Mouse (Mus musculus): ENCODE measurements around the gene Cyth3.

DNA sequence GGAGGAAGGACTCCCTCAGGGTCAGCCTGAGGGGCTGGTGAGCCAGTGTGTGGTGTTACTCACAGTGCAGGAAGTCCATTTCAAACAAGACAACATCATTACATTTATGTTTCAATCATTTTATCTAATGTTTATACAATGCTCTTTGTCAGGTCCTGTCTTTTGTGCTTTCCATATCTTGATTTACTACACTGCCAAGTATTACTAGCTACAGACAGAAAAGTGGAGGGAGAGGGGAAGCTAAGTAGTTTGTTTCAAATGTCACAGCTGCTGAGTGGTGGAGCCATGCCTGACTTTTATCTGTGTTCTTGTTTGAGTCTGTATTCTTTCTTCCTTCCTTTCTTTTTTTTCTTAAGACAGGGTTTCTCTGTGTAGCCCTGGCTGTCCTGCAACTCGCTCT is 5.7 kb downstream of the Cyth3 start:
- no peak for TF ChIP-seq POLR2A (IDR thresholded peaks at IDR 0.05; ENCODE audit: borderline replicate concordance, low read depth, low read length)
- no peak for TF ChIP-seq CTCF (IDR thresholded peaks at IDR 0.05; ENCODE audit: low read depth, low read length)
